Mouse (Mus musculus) hindbrain, embryonic 15.5 days (tissue): Measurements from ENCODE around the gene Atf7. TPM values are rescaled to one million over a fixed set of nuclear protein-coding genes. Genes with fewer than 3 reads are reported as not detected.

Experiments
- ATAC-seq: fragments of 200-750 bp; cut with Nextera tagmentation; 2 replicates; pipeline ENCODE4 v1.8.0; 2017; ENCODE audit warnings: low read depth, moderate number of reproducible peaks, moderate TSS enrichment; ENCODE audit not compliant: low FRiP score
- H3K27ac ChIP-seq: fragments of 300-500 bp; sonication (generic); replicated peaks from 2 replicates; pipeline ENCODE4 v1.5.1; 2015; ENCODE audit warnings: mild to moderate bottlenecking, inconsistent platforms
- H3K27me3 ChIP-seq: fragments of 300-500 bp; sonication (generic); 2 replicates; pipeline ENCODE4 v1.6.1; 2015; ENCODE audit warnings: control low read depth, inconsistent platforms
- H3K36me3 ChIP-seq: fragments of 300-500 bp; sonication (generic); 2 replicates; pipeline ENCODE4 v1.6.1; 2015; ENCODE audit warnings: control low read depth, inconsistent platforms
- H3K4me1 ChIP-seq: fragments of 300-500 bp; sonication (generic); replicated peaks from 2 replicates; pipeline ENCODE4 v1.6.1; 2015; ENCODE audit warnings: control low read depth, inconsistent platforms
- H3K4me2 ChIP-seq: fragments of 300-500 bp; sonication (generic); 2 replicates; pipeline ENCODE4 v1.6.1; 2015; ENCODE audit warnings: moderate library complexity, mild to moderate bottlenecking, inconsistent platforms
- H3K4me3 ChIP-seq: fragments of 300-500 bp; sonication (generic); 2 replicates; pipeline ENCODE4 v1.5.1; 2015; ENCODE audit warnings: mild to moderate bottlenecking, inconsistent platforms
- H3K9ac ChIP-seq: fragments of 300-500 bp; sonication (generic); 2 replicates; pipeline ENCODE4 v1.6.1; 2015; ENCODE audit warnings: inconsistent platforms
- H3K9me3 ChIP-seq: fragments of 300-500 bp; sonication (generic); 2 replicates; pipeline ENCODE4 v1.6.1; 2016; ENCODE audit warnings: control low read depth, inconsistent platforms
- WGBS: fragments of 180-500 bp; shearing (Covaris S2); methylation state at CpG from one replicate; pipeline ENCODE4 v1.1.7; 2015; 5-methylcytosine and 5-hydroxymethylcytosine counted together
- polyA plus RNA-seq: library from polyadenylated mRNA; unstranded; fragments of >200 nt; fragmentation: Nextera tagmentation; extraction: Ambion mirVana; gene quantifications from 2 replicates; pipeline ENCODE4 v1.2.1, GENCODE M21; 2015

The Atf7 gene
- polyA plus RNA-seq, 1 experiment from 2014 or later = 19.8 TPM

DNA sequence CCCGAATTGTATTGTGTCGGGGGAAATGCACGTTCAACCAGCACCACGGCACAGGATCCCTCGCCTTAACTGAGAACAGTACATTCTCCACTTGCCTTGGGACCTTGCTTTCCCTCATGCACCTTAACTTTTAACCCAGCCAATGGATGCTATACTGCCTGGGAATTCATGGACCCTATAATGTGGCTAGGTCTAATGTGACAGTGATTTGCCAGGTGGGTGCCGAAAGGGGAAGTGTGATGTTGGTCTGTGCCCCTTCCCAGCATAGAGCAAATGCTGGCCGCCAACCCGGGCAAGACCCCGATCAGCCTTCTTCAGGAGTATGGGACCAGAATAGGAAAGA lies 106.4 kb downstream of the Atf7 start:
- H3K4me2 ChIP-seq = peak overlapping the region; percentile 85
- peaks cover 16% of the 10 kb centered on the region for H3K36me3 ChIP-seq
- ATAC-seq = no peak
- H3K4me3 ChIP-seq = peak overlapping the region; percentile 75
- peak overlapping the region; percentile 100 for H3K27ac ChIP-seq
- H3K9me3 ChIP-seq = no peaks in the 10 kb centered on the region
- H3K27me3 ChIP-seq = no peaks in the 10 kb centered on the region
- 20% methylated on average over 9 of the region's 9 CpGs for WGBS
- peaks cover 41% of the 10 kb centered on the region for H3K4me1 ChIP-seq
- H3K9ac ChIP-seq = peak overlapping the region; percentile 92

- peak within 1 kb of the TSS; percentile 92 for H3K9ac ChIP-seq
- peak; percentile 93 for ATAC-seq
- peaks cover 13% of the 10 kb centered on the region for H3K36me3 ChIP-seq
- H3K4me3 ChIP-seq = peak within 1 kb of the TSS; percentile 75
- peak within 1 kb of the TSS; percentile 100 for H3K27ac ChIP-seq
- H3K27me3 ChIP-seq = no peaks in the 10 kb centered on the region
- H3K4me1 ChIP-seq = peaks cover 44% of the 10 kb centered on the region
- no peaks in the 10 kb centered on the region for H3K9me3 ChIP-seq
- under 1% methylated on average over 60 of the region's 60 CpGs for WGBS
- peak within 1 kb of the TSS; percentile 85 for H3K4me2 ChIP-seq
Observed at GRCm38 (mm10) chr15:102517976-102518858, 107.0 kb downstream of the Atf7 start, which contains the start of gene Tarbp2. Gene Tarbp2 (plus strand): TSS chr15:102518192.

DNA sequence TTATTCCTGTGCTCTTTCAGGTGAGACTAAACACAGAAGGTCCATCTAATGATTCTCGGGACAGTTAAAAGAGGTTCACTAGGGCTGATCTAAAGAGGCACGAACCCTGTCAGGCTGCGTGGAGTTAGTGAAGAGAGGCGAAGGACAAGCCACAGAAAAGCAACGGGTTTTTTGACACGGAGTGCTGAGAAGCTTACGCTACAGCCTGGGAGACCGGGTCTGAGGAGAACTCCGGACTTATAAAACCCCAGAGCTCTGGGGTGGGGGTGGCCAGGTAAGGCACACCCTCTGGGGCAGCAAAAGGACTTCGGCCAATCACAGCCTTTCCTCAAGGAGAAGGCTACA lies 107.7 kb downstream of the Atf7 start:
- H3K36me3 ChIP-seq = peaks cover 13% of the 10 kb centered on the region
- H3K9me3 ChIP-seq = no peaks in the 10 kb centered on the region
- H3K4me1 ChIP-seq = peaks cover 50% of the 10 kb centered on the region
- ATAC-seq = no peak
- peak overlapping the region; percentile 84 for H3K9ac ChIP-seq
- peak overlapping the region; percentile 100 for H3K27ac ChIP-seq
- WGBS = under 1% methylated on average over 10 of the region's 10 CpGs
- H3K4me3 ChIP-seq = peak overlapping the region; percentile 75
- no peaks in the 10 kb centered on the region for H3K27me3 ChIP-seq
- H3K4me2 ChIP-seq = peak overlapping the region; percentile 85

- peak within 1 kb of the TSS; percentile 85 for H3K4me2 ChIP-seq
- ATAC-seq = peak; percentile 4; the same call in 1 of the 2 replicates
- peak within 1 kb of the TSS; percentile 100 for H3K27ac ChIP-seq
- no peaks in the 10 kb centered on the region for H3K9me3 ChIP-seq
- peak within 1 kb of the TSS; percentile 75 for H3K4me3 ChIP-seq
- WGBS = under 1% methylated on average over 42 of the region's 43 CpGs
- no peaks in the 10 kb centered on the region for H3K27me3 ChIP-seq
- peak within 1 kb of the TSS; percentile 84 for H3K9ac ChIP-seq
- H3K4me1 ChIP-seq = peaks cover 58% of the 10 kb centered on the region
- peaks cover 5% of the 10 kb centered on the region for H3K36me3 ChIP-seq
Observed at GRCm38 (mm10) chr15:102516728-102517404, 108.4 kb downstream of the Atf7 start, which contains the start of gene Map3k12. Gene Map3k12 (minus strand): TSS chr15:102517064.

DNA sequence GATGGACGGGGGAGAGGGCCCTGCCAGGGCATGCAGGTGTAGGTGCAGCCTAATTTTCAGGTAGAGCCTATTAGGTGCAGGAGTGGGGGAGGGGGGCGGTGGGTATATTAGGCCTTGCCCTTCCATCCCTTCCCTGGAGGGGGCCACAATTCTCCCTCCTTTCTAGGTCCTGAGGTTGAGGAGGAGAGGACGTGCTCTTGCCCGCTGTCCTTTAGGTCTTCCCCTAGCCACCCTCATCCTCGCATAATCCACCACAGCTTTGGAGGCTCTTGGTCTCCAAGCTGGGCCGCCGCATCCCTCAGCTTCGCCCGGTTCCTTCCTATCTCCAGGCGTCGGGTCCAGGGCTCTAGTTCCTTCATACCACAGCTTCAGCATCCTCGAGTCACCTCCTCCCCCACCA lies 109.0 kb downstream of the Atf7 start:
- H3K36me3 ChIP-seq = peaks cover under 1% of the 10 kb centered on the region; the same call in 1 of the 2 replicates
- no peaks in the 10 kb centered on the region for H3K27me3 ChIP-seq
- peak overlapping the region; percentile 85 for H3K4me2 ChIP-seq
- H3K4me1 ChIP-seq = peaks cover 64% of the 10 kb centered on the region
- 3% methylated on average over 11 of the region's 12 CpGs for WGBS
- no peaks in the 10 kb centered on the region for H3K9me3 ChIP-seq
- H3K4me3 ChIP-seq = peak overlapping the region; percentile 75
- H3K9ac ChIP-seq = peak overlapping the region; percentile 84
- ATAC-seq = no peak
- H3K27ac ChIP-seq = peak overlapping the region; percentile 100

GRCm38 (mm10) chr15:102515791-102516190 lies 109.5 kb downstream of the Atf7 start:
- no peaks in the 10 kb centered on the region for H3K36me3 ChIP-seq
- ATAC-seq = no peak
- H3K27me3 ChIP-seq = no peaks in the 10 kb centered on the region
- H3K9me3 ChIP-seq = no peaks in the 10 kb centered on the region
- H3K4me3 ChIP-seq = peak overlapping the region; percentile 75
- H3K27ac ChIP-seq = peak overlapping the region; percentile 100
- peak overlapping the region; percentile 84 for H3K9ac ChIP-seq
- H3K4me1 ChIP-seq = peaks cover 69% of the 10 kb centered on the region
- 48% methylated on average over 4 of the region's 4 CpGs for WGBS
- peak overlapping the region; percentile 85 for H3K4me2 ChIP-seq

DNA sequence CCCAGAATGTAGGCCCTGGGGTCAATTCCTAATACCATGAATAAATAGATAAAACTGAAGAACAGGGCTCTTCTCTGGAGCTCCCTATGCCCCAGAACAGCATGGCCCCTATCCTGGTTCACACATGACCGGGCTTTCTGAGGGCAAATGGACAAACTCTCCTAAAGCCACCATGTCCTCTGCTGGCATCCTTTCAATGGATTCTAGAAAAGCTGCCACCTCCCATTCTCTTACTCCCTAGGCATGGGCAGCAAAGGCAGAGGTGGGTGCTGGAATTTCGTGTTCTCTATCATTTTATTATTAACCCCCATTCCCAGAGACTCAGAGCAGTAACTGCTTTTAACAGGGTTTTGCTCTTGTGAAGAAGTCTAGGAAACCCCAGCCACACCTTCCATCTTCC lies 110.0 kb downstream of the Atf7 start:
- no peak overlapping the region for H3K9ac ChIP-seq
- peaks cover 70% of the 10 kb centered on the region for H3K4me1 ChIP-seq
- peak overlapping the region; percentile 85 for H3K4me2 ChIP-seq
- H3K36me3 ChIP-seq = no peaks in the 10 kb centered on the region
- no peaks in the 10 kb centered on the region for H3K9me3 ChIP-seq
- ATAC-seq = no peak
- H3K27ac ChIP-seq = peak overlapping the region; percentile 100; the same call in 1 of the 2 replicates
- no peaks in the 10 kb centered on the region for H3K27me3 ChIP-seq
- peak overlapping the region; percentile 75 for H3K4me3 ChIP-seq
- WGBS = 91% methylated on average over 2 of the region's 2 CpGs

GRCm38 (mm10) chr15:102513004-102513403 lies 112.3 kb downstream of the Atf7 start:
- Histone ChIP-seq H3K36me3 (0 out of 2 replicates have a peak, but pooled peaks cover 6% of the 10 kb centered on the region), H3K9me3 (no peaks in the 10 kb centered on the region), H3K4me3 (no peak overlapping the region), H3K27ac (no peak overlapping the region), H3K4me2 (no peak overlapping the region), H3K4me1 (peaks cover 76% of the 10 kb centered on the region), H3K9ac (no peak overlapping the region), H3K27me3 (no peaks in the 10 kb centered on the region)
- 89% methylated on average over 3 of the region's 3 CpGs for WGBS
- no peak for ATAC-seq

- ATAC-seq = no peak
Observed at GRCm38 (mm10) chr15:102512471-102512870, 112.8 kb downstream of the Atf7 start.

DNA sequence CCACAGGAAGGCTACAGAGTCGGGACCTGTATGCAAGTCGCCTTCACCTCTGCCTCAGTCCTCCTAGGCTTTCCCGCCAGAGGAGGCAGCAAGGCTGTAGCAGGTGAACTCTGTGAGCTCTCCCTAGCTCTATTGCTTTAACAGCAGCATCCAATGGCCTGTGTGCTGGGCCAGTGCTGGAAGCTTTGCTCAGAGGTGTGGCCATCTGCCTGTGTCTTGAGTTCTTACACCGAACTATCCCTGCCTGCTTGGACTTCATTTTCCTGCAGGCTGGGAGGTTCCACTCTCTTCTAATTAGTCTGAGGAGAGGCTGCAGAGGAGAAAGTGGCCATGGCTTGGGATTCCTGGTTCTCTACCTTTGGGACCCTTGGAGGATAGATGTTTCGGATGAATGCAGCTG lies 113.3 kb downstream of the Atf7 start:
- H3K4me3 ChIP-seq = no peak overlapping the region
- H3K4me2 ChIP-seq = peak overlapping the region; percentile 69; the same call in 1 of the 2 replicates
- 28% methylated on average over 5 of the region's 5 CpGs for WGBS
- peaks cover 76% of the 10 kb centered on the region for H3K4me1 ChIP-seq
- no peaks in the 10 kb centered on the region for H3K9me3 ChIP-seq
- no peaks in the 10 kb centered on the region for H3K27me3 ChIP-seq
- peak overlapping the region; percentile 87 for H3K27ac ChIP-seq
- ATAC-seq = no peak
- H3K9ac ChIP-seq = 0 out of 2 replicates have a peak overlapping the region, but pooled peaks have one; percentile 5
- 0 out of 2 replicates have a peak, but pooled peaks cover 6% of the 10 kb centered on the region for H3K36me3 ChIP-seq

More at GRCm38 (mm10) chr15:102512471-102512870, 112.8 kb downstream of the Atf7 start:
- Histone ChIP-seq H3K4me3 (no peak overlapping the region), H3K9me3 (no peaks in the 10 kb centered on the region), H3K36me3 (0 out of 2 replicates have a peak, but pooled peaks cover 6% of the 10 kb centered on the region), H3K27ac (peak overlapping the region; percentile 87), H3K9ac (no peak overlapping the region), H3K4me2 (no peak overlapping the region), H3K27me3 (no peaks in the 10 kb centered on the region), H3K4me1 (peaks cover 76% of the 10 kb centered on the region)

DNA sequence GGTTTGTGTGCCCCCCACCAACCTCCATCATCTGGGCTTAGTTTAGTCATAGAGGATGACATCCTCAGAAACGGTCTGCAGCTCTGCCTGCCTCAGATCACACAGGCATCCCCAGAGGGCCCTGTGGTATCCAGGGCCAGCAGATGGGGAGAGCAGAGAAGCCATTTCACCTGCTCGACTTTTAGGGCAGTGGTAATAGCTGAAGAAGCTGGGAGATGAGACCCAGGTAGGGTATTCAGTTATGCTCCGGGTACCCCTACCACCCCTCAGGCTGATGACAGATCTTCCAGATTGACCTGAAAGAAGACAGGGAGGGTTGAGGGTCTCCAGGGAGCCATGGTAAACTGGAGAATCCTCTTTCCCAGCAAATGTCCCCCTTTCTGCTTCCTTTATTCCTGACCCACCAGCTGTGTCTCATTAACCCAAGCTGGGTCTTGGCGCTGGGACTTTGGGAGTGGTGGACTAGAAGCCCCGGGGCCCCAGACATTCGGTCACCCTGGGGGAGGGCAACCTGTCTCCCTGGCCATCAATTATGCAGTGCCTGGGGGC lies 113.9 kb downstream of the Atf7 start:
- Histone ChIP-seq H3K27me3 (no peaks in the 10 kb centered on the region), H3K4me1 (peaks cover 76% of the 10 kb centered on the region), H3K9me3 (no peaks in the 10 kb centered on the region), H3K9ac (peak overlapping the region; percentile 67; the same call in 1 of the 2 replicates), H3K4me2 (peak overlapping the region; percentile 69), H3K4me3 (no peak overlapping the region), H3K27ac (peak overlapping the region; percentile 87), H3K36me3 (0 out of 2 replicates have a peak, but pooled peaks cover 6% of the 10 kb centered on the region)
- WGBS = 7% methylated on average over 6 of the region's 6 CpGs
- ATAC-seq = peak; percentile 20; the same call in 1 of the 2 replicates
